Mouse (Mus musculus): Measurements from ENCODE around the gene Slc35b3.

DNA sequence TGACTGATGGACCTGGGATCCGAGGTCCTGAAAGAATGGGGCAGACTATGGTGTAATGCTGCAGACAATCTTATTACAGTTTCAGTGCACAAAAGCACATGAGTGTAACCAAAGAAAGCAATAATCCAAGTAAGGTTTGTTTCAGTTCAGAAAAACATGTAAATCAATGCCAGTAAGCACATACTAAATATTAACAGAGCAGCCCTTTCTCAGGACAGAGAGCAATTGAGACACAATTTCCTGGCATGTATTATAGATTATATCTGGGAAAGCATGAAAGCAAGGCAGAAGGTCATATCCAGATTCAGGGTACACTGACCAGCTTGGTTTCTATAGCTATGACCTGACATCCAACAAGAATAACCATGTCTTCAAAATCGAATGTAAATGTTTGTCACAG, 2.1 kb upstream of the Slc35b3 start:
- no peak for TF ChIP-seq CTCF (IDR thresholded peaks at IDR 0.05)
- TF ChIP-seq EP300 (IDR thresholded peaks at IDR 0.05) = no peak

All from lung, postnatal 0 days (tissue).